Mouse (Mus musculus): ENCODE measurements around the gene Brms1l. TPM values are rescaled to one million over a fixed set of nuclear protein-coding genes. Genes with fewer than 3 reads are reported as not detected.
"Not testable (repeated sequence)": the region's sequence is repeated elsewhere in the genome, so short reads cannot be mapped to it uniquely, and the experiment has no call there.

Gene Brms1l
- 49.8 and 53.3 TPM in 2 replicates for polyA plus RNA-seq (2016; fragmentation: Nextera tagmentation; extraction: Ambion mirVana)

DNA sequence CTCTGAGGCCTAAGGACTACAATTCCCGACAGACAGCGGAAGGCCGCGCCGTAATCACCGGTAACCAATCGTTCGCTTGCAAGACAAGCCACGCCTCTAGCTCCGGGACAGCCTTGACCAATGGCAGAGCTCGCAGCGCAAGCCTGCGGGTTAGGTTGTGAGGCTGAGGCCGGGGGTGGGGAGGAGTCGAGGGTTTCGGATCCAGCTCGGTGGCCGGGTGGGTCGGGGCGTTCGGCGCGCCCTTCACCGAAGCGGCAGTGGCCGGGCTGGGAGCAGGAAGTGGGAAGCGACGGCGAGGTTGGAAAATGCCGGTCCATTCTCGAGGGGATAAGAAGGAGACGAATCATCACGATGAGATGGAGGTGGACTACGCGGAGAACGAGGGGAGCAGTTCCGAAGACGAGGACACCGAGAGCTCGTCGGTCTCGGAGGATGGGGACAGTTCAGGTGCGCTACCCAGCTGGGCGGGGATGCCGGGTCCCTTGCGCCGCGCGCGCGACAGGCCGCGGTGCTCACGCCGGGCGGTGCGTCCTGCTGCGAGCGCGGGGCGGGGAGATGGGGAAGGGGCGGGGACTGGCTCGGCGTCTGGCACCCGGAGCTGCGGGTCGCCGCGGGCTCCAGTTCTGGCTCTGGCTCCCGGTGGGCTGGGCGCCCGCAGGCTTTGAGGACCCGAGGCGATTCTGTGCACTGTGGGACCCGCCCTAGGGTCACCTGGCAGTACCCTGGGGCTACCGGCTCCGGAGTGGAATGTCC lies at the start of gene Brms1l:
Gene Brms1l, plus strand, starts transcription at position 126 of the 753 bp plus-strand sequence.
- H3K4me1 ChIP-seq (replicated peaks): peaks cover 9% of the 10 kb centered on the region
- H3K9ac ChIP-seq (replicated peaks): peak within 1 kb of the TSS; percentile 76
- H3K27ac ChIP-seq: peak within 1 kb of the TSS; percentile 93
- no peaks in the 10 kb centered on the region for H3K9me3 ChIP-seq
- peak; percentile 99 for ATAC-seq (ENCODE audit: insufficient number of reproducible peaks, insufficient read depth, low FRiP score, low TSS enrichment, low read depth)
- H3K27me3 ChIP-seq: no peaks in the 10 kb centered on the region
- under 1% methylated on average over 76 of the region's 77 CpGs for WGBS
- peak within 1 kb of the TSS; percentile 71 for H3K4me3 ChIP-seq (replicated peaks)
- H3K36me3 ChIP-seq: no peaks in the 10 kb centered on the region; the same call in 1 of the 2 replicates
- peak within 1 kb of the TSS; percentile 80 for H3K4me2 ChIP-seq

DNA sequence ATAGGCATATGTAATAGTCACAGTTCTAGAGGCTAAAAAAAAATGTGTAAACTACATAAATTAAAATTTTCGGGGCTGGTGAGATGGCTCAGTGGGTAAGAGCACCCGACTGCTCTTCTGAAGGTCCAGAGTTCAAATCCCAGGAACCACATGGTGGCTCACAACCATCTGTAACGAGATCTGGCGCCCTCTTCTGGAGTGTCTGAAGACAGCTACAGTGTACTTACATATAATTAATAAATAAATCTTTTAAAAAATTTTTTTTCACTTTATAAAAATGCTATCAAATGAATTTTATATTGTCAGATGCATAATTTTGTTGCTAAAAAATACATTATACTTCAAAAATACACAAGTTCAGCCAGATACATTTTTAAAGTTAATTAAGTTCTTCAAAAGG lies 41.6 kb upstream of the Brms1l start:
- H3K9ac ChIP-seq (replicated peaks); H3K27me3 ChIP-seq; ATAC-seq (ENCODE audit: insufficient number of reproducible peaks, insufficient read depth, low FRiP score, low TSS enrichment, low read depth); H3K27ac ChIP-seq; H3K9me3 ChIP-seq; H3K36me3 ChIP-seq; H3K4me3 ChIP-seq (replicated peaks); H3K4me2 ChIP-seq; H3K4me1 ChIP-seq (replicated peaks): not testable (repeated sequence)
- 89% methylated on average over 4 of the region's 4 CpGs for WGBS

DNA sequence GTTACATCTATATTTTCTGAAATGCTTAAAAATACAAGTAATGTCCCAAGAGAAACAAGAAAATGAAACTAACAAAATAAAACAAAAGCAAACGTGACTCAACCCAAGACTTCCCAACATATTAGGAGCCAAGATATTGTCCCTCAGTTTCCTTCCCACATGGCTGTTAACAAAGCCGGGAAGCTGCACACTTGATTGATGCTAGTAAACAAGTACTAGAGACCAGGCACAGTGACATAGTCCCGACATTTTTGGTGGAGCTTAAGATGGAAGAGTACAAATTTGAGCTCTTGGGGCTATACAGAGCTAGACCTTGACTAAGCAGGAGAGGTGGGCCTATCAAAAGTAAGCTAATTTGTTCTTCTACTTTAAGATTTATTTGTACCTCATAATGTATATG lies 39.0 kb upstream of the Brms1l start:
- Histone ChIP-seq H3K4me1 (replicated peaks) (no peaks in the 10 kb centered on the region), H3K9me3 (no peaks in the 10 kb centered on the region), H3K27me3 (no peaks in the 10 kb centered on the region), H3K4me2 (no peak overlapping the region), H3K27ac (no peak overlapping the region), H3K9ac (replicated peaks) (no peak overlapping the region), H3K4me3 (replicated peaks) (no peak overlapping the region), H3K36me3 (no peaks in the 10 kb centered on the region; the same call in 1 of the 2 replicates)
- WGBS: 83% methylated on average over 3 of the region's 3 CpGs
- no peak for ATAC-seq (ENCODE audit: insufficient number of reproducible peaks, insufficient read depth, low FRiP score, low TSS enrichment, low read depth)

DNA sequence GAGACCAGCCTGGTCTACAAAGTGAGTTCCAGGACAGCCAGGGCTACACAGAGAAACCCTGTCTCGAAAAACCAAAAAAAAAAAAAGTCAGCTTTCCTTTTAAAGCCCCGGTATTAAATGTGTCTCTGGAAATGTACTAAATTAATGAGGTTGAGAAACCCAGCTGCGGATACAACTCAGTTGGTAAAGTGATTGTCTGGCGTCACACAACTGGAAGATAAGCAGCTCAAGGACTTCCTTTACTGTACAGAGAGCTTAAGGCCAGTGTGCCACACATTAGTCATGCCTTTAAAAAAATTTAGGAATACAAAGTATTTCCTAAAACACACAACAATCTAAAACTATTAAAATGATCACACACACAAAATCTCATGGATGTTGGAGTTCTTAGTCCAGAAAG lies 37.4 kb upstream of the Brms1l start:
- H3K9ac ChIP-seq (replicated peaks): no peak overlapping the region
- no peaks in the 10 kb centered on the region for H3K9me3 ChIP-seq
- no peak for ATAC-seq (ENCODE audit: insufficient number of reproducible peaks, insufficient read depth, low FRiP score, low TSS enrichment, low read depth)
- 94% methylated on average over 4 of the region's 4 CpGs for WGBS
- H3K4me2 ChIP-seq: no peak overlapping the region
- no peaks in the 10 kb centered on the region for H3K4me1 ChIP-seq (replicated peaks)
- H3K27ac ChIP-seq: no peak overlapping the region
- no peak overlapping the region for H3K4me3 ChIP-seq (replicated peaks)
- no peaks in the 10 kb centered on the region for H3K27me3 ChIP-seq
- H3K36me3 ChIP-seq: no peaks in the 10 kb centered on the region; the same call in 1 of the 2 replicates

DNA sequence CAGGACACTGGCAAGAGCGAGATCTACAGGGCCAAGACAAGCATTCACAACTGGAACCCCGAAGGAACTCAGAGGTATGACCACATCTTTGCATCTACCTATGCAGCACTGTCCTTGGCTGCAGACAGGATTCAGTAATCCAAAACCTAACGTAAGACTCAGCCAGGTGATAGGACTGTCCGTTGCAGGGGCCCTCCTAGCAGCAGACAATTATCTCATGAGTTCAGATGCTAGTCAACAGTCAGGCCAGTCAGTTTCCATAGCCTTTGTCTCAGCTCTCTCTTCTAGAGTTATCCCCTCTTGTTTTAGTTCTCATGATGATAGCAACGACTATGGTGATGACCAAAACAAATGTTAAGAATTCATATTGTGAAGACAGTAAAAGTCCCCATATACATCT lies 36.0 kb upstream of the Brms1l start:
- Histone ChIP-seq H3K27ac (no peak overlapping the region), H3K4me3 (replicated peaks) (no peak overlapping the region), H3K9me3 (no peaks in the 10 kb centered on the region), H3K36me3 (no peaks in the 10 kb centered on the region), H3K4me2 (no peak overlapping the region), H3K4me1 (replicated peaks) (no peaks in the 10 kb centered on the region), H3K9ac (replicated peaks) (no peak overlapping the region), H3K27me3 (no peaks in the 10 kb centered on the region)
- ATAC-seq (ENCODE audit: insufficient number of reproducible peaks, insufficient read depth, low FRiP score, low TSS enrichment, low read depth): no peak
- 95% methylated on average over 5 of the region's 5 CpGs for WGBS

DNA sequence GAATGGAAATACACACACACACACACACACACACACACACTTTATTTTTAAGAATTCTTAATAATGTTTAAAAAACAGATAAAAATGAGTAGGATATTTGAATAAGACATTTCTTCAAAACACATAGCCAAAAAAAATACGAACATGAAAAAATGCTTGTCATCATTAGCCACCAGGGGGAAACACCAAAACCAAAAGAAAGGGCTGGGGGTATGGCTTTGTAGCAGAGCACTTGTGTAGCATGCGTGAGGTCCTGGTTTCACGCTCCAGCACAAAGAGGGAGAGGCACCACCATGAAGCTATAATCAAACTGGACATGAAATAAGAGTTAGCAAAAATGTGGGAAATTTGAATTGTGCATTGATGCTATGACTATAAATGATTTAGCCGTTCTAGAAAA lies 35.0 kb upstream of the Brms1l start:
- 89% methylated on average over 4 of the region's 4 CpGs for WGBS
- ATAC-seq (ENCODE audit: insufficient number of reproducible peaks, insufficient read depth, low FRiP score, low TSS enrichment, low read depth): no peak

DNA sequence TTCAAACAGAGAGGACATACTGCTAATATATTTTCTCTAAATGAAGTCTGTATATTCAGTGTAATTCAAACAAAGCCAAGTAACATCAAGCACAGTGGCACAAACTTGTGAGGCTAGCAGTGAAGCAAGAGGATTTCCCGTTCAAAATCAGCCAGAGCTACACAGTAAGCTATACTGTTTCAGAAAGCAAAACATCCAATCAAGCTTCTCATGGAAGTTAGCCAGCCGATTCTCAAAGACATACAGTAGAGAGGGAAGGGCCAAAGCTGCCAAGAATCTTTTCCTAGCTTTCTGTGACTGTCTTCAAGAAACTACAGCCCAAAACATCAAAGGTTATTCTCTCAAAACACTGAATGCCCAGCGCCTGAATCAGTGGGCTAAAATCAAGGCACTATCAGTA lies 31.1 kb upstream of the Brms1l start:
- H3K36me3 ChIP-seq: no peaks in the 10 kb centered on the region
- 66% methylated on average over 3 of the region's 3 CpGs for WGBS
- no peak overlapping the region for H3K27ac ChIP-seq
- H3K4me3 ChIP-seq (replicated peaks): no peak overlapping the region
- no peaks in the 10 kb centered on the region for H3K4me1 ChIP-seq (replicated peaks)
- H3K4me2 ChIP-seq: no peak overlapping the region
- no peaks in the 10 kb centered on the region for H3K27me3 ChIP-seq
- no peak for ATAC-seq (ENCODE audit: insufficient number of reproducible peaks, insufficient read depth, low FRiP score, low TSS enrichment, low read depth)
- H3K9ac ChIP-seq (replicated peaks): no peak overlapping the region
- no peaks in the 10 kb centered on the region for H3K9me3 ChIP-seq

More for the DNA sequence above, 35.0 kb upstream of the Brms1l start:
- Histone ChIP-seq H3K4me1 (replicated peaks) (no peaks in the 10 kb centered on the region), H3K9ac (replicated peaks) (no peak overlapping the region), H3K4me3 (replicated peaks) (no peak overlapping the region), H3K4me2 (no peak overlapping the region), H3K27ac (no peak overlapping the region), H3K27me3 (no peaks in the 10 kb centered on the region), H3K36me3 (no peaks in the 10 kb centered on the region), H3K9me3 (no peaks in the 10 kb centered on the region)

- H3K9ac ChIP-seq (replicated peaks): no peak overlapping the region
- 77% methylated on average over 5 of the region's 5 CpGs for WGBS
- no peak for ATAC-seq (ENCODE audit: insufficient number of reproducible peaks, insufficient read depth, low FRiP score, low TSS enrichment, low read depth)
Measured at GRCm38 (mm10) chr12:55816488-55816887, 19.6 kb upstream of the Brms1l start.

DNA sequence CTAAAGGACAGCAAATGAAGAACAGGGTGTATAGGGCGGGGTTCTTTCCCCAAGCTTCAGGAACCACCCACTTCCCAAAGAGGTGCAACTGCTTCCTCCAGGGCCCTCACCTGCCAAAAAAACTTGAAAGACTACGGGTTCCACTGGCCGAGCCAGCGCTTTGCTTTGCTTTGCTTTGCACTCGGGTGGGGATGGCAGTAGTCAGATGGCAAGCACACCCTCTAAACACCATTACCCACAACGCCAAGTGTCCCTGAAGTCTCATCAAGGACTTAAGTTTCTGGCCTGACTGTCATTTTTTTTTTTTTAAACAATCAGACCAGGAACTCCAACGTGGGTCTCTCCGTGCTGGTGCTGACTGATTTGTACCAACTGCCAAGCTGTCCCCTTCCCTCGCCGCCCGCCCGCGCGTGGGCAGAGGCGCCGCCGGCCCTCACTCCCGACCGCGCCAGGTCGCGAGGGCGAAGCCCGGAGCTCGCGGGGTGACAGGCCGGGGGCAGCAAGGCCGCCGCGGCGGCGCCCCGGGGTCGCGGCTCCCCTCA lies 15.9 kb upstream of the Brms1l start:
- Histone ChIP-seq H3K36me3 (no peaks in the 10 kb centered on the region), H3K27me3 (no peaks in the 10 kb centered on the region), H3K4me1 (replicated peaks) (no peaks in the 10 kb centered on the region; the same call in 1 of the 2 replicates), H3K4me2 (peak overlapping the region; percentile 75), H3K27ac (peak overlapping the region; percentile 97), H3K4me3 (replicated peaks) (peak overlapping the region; percentile 85), H3K9ac (replicated peaks) (peak overlapping the region; percentile 88), H3K9me3 (no peaks in the 10 kb centered on the region)
- peak; percentile 27; the same call in 1 of the 2 replicates for ATAC-seq (ENCODE audit: insufficient number of reproducible peaks, insufficient read depth, low FRiP score, low TSS enrichment, low read depth)
- under 1% methylated on average over 34 of the region's 35 CpGs for WGBS

More at GRCm38 (mm10) chr12:55816488-55816887, 19.6 kb upstream of the Brms1l start:
- H3K36me3 ChIP-seq: no peaks in the 10 kb centered on the region
- H3K4me2 ChIP-seq: no peak overlapping the region
- no peaks in the 10 kb centered on the region for H3K27me3 ChIP-seq
- H3K27ac ChIP-seq: no peak overlapping the region
- H3K9me3 ChIP-seq: no peaks in the 10 kb centered on the region
- H3K4me1 ChIP-seq (replicated peaks): no peaks in the 10 kb centered on the region; the same call in 1 of the 2 replicates
- no peak overlapping the region for H3K4me3 ChIP-seq (replicated peaks)

- Histone ChIP-seq H3K27me3 (no peaks in the 10 kb centered on the region), H3K27ac (peak within 1 kb of the TSS; percentile 97), H3K4me3 (replicated peaks) (peak within 1 kb of the TSS; percentile 85), H3K9me3 (no peaks in the 10 kb centered on the region; the same call in 1 of the 2 replicates), H3K9ac (replicated peaks) (peak within 1 kb of the TSS; percentile 88), H3K4me2 (peak within 1 kb of the TSS; percentile 75), H3K4me1 (replicated peaks) (no peaks in the 10 kb centered on the region; the same call in 1 of the 2 replicates), H3K36me3 (no peaks in the 10 kb centered on the region)
- peak; percentile 84 for ATAC-seq (ENCODE audit: insufficient number of reproducible peaks, insufficient read depth, low FRiP score, low TSS enrichment, low read depth)
- WGBS: under 1% methylated on average over 78 of the region's 78 CpGs
Measured at GRCm38 (mm10) chr12:55820661-55821314, 15.3 kb upstream of the Brms1l start, which contains the start of gene Ralgapa1. Gene Ralgapa1 (minus strand): TSS chr12:55821167.

DNA sequence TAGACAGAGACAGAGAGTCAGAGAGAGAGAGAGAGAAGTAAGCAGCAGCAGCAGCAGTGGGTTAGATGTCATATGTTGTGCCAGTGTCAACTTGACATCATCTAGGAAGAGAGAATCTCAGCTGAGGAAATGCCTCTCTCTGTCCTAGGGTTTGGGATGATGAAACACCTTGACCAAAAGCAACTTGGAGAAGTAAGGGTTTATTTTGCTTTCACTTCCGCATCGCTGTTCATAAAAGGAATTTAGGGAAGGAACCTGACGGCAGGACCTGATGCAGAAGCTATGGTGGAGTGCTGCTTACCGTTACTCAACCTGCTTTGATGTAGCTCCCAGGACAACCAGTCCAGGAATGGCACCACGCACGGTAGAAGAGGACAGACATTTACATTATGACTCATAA lies 12.1 kb upstream of the Brms1l start:
- no peaks in the 10 kb centered on the region for H3K27me3 ChIP-seq
- ATAC-seq (ENCODE audit: insufficient number of reproducible peaks, insufficient read depth, low FRiP score, low TSS enrichment, low read depth): no peak
- no peaks in the 10 kb centered on the region; the same call in 1 of the 2 replicates for H3K4me1 ChIP-seq (replicated peaks)
- no peak overlapping the region for H3K4me2 ChIP-seq
- H3K36me3 ChIP-seq: no peaks in the 10 kb centered on the region
- H3K9ac ChIP-seq (replicated peaks): no peak overlapping the region
- WGBS: 78% methylated on average over 6 of the region's 6 CpGs
- H3K27ac ChIP-seq: no peak overlapping the region
- no peak overlapping the region for H3K4me3 ChIP-seq (replicated peaks)
- H3K9me3 ChIP-seq: no peaks in the 10 kb centered on the region; the same call in 1 of the 2 replicates
